Mouse (Mus musculus): ENCODE data around the gene Enthd1.
"Not testable (repeated sequence)": the region's sequence is repeated elsewhere in the genome, so short reads cannot be mapped to it uniquely, and the experiment has no call there.

Enthd1 gene

DNA sequence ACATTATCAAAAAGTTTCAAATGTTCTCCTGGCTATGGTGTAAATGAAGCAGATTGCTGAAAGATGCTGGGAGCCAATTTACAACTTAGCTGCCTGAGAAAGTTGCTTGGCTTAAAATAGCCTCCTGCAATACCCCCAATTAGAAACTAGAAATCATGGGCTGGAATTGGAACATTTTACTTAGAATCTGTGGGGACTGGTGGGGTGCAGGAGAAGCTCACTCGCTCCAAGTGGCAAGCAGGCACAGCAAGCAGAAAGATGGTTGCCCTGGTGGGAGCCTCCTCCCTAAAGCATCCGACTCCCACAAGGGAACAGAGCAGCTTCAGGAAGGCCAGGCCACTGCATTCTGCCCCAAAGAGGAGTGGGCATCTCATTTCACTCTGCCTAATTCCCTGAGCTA is 28.9 kb downstream of the Enthd1 start:
- no peak for DNase-seq

GRCm38 (mm10) chr15:80533274-80533673 is 31.7 kb downstream of the Enthd1 start:
- DNase-seq: no peak

GRCm38 (mm10) chr15:80532281-80533072 is 32.5 kb downstream of the Enthd1 start:
- DNase-seq: no peak

DNA sequence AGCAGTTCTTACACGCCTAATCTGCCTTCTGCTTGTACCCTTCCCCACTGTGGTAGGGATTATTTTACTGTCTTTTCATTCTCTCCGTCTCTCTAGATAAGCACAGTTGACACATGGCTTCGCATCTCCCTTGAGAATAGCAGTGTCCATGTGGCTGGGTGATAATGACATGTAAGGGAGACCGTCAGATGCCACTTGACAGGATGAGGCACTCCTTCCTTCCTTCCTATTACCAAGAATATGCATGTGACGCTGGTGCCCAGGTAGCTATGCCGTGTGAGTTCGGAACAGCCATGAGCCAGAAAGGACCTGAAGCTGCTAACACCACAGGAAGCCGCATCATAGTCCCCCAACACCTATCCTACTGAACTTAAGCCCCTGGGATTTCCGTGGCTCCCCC is 33.9 kb downstream of the Enthd1 start:
- DNase-seq: no peak

DNA sequence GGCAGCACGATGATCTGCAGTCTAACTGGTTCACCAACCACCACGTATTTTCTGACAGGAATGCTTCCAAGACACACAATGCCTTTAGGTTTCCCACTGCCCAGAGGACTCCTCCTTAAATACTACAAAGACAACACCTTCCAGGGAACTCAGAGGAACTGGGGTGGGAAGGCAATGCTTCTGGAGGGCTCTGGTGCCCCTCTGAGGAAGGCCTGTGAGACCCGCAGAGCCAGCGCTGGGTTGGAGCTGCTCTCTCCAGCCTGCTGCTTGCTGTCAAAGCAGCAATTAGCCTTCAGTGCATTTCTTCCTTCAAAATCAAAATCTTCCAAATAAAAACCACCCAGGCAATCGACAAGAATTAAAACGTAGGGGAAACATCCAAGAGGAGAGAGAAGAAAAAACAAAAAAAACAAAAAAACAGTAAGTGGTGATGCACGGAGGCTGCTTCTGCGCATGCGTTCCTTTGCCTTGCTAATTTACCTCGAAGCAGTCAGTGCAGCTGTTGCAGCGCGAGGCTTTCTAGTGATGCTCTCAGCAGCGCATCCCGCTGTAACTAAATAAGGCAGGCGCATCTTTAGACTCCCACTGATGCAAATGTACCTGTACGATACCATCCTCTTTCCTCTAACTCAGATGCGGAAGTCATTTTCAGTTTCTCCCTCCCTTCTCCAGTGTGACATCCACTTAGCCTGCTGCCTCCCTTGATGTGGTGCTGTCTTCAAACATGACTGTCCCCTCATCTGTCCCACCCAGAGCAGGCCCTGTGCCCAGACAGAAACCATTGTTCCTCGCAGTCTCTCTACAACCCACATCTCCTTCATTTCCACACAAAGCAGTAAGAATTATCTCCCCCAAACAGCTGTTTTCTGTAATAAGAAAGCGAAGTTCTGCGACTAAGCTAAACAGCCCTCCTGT is 34.7 kb downstream of the Enthd1 start:
- DNase-seq: no peak

DNA sequence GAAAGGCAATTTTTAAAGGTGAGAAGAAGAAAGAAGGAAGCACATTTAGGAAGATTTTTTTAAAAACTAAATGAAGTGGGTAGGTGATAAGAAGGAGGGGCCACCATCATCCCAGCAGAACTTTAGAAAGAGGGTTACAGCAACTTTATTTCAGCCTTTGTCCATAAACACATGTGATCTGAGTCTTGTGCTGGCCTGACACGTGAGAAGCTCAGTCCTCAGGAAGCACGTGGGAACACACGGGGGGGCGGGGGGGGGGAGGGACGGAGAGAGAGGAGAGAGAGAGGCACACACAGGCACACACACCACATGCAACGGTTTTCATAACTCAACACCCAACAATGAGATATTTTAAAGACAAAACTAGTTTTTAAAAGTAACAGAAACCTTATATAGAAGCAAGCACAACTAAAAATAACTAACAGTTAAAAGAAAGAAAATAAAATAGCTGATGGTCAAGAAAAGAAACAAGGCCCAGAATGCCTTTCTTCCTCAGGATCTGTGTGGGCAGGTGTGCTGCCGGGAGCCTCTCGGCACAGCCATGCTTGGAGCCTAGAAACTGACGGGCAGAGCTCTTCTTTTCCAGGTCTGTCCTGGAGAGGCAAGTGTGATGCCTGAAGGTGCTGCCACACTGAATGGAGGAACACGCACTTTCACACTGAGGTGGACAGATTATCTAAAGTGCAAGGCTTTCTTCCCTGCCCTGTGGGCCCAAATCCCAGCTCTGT is 43.1 kb downstream of the Enthd1 start:
- no peak for DNase-seq

DNA sequence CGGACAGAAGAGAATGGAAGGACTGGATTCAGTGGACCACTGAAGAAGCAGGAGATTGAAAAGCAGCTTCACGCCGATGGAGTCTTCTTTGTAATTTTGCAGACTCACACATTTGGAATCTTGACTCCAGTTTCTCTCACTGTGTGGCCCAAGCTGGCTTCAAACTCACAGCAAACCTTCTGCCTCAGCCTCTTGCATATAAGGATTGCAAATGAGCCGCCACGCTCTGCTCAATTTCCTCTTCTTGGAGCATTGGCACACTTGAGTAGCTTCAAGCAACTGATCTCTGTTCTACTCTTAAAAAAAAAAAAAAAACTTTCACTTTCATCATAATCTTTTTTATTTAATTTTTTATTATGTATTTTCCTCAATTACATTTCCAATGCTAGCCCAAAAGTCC is 45.0 kb downstream of the Enthd1 start:
- DNase-seq: no peak

DNA sequence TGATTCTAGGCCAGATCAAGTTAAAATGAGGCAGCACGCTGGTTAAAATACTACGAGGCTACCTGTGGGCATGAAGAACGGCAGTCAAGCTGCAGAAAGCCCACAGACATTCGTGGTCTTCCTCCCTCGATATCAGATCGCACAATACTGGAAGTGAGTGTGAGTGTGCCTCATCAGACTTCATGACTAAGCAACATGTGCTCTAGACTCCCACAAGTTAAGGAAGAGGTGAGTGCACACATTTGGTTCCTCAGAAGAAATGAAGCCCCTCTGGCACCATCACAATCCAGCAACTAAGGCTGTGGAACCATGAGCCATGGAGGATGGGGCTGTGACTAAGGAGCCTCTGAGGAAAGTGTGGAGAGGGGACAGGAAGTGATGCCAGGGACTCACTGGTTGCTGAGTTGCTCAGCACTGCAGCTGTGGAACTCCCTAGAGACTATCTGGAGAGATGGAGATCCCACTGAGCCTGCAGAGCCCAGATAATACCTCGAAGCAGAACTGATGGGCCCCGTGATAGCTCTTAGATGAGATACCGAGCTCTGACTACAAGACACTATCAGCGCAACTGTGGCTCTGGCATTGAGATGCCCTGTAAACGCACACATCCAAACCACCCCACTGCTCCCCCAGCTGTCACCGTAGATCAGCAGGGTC is 46.3 kb downstream of the Enthd1 start:
- DNase-seq: no peak

GRCm38 (mm10) chr15:80517996-80518395 is 47.0 kb downstream of the Enthd1 start:
- no peak for DNase-seq

GRCm38 (mm10) chr15:80516525-80516924 is 48.4 kb downstream of the Enthd1 start:
- no peak for DNase-seq

- DNase-seq: peak; percentile 42 to 47
Measured at GRCm38 (mm10) chr15:80505086-80505485, 59.9 kb downstream of the Enthd1 start.

GRCm38 (mm10) chr15:80503155-80503554 is 61.8 kb downstream of the Enthd1 start:
- not testable (repeated sequence) for DNase-seq

- no peak for DNase-seq
Measured at GRCm38 (mm10) chr15:80502741-80503140, 62.2 kb downstream of the Enthd1 start.

- peak; percentile 63 to 69 for DNase-seq
Measured at GRCm38 (mm10) chr15:80501106-80502096, 63.6 kb downstream of the Enthd1 start.

DNA sequence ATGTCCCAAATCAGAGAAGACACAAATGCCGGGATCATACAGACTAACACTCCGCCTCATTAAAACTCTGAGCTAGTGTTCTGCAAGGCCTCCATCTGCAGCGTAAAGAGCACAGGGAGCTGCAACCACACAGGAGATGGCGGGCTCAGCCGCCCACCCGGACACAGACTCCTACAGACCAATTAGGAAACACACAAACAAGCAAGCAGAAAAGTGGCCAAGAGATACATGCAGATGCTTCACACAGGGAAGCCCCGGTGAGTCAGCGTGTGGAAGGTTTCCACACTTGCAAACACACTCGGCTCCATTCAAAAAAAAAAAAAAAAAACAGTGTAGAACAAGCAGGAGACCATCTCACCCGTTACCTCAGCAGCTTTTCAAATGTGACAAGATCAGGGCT is 64.5 kb downstream of the Enthd1 start:
- peak; percentile 31 to 32 for DNase-seq

DNA sequence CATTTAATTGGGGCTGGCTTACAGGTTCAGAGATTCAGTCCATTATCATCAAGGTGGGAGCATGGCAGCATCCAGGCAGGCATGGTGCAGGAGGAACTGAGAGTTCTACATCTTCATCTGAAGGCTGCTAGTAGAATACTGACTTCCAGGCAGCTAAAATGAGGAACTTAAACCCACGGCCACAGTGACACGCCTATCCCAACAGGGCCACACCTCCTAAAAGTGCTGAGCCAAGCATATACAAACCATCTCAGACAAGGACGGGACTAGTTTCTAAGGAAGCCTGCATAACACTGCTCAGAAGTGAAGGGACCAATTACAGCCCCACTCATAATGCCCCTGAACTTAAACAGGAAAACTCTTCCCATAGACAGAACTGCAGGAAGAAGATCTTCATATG is 67.2 kb downstream of the Enthd1 start:
- DNase-seq: not testable (repeated sequence)

DNA sequence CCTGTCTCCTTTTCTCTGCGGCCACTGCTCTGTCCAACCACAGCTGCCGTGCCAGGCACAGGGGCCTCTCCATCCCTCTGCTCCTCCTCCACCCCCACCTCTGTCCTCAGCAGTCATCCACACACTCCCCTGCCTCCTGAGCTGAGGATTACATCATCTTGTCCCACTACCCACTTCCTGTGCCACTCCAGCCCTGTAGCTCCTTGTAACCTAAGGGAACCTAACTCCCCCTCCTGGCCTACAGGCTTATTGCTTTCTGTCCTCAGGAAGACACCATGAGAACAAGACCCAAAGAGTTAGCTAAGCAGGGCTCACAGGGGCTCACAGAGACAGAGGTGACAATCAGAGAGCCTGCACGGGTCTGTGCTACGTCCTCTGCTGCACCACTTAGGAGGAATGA is 73.5 kb downstream of the Enthd1 start:
- no peak for DNase-seq

GRCm38 (mm10) chr15:80490151-80490550 is 74.8 kb downstream of the Enthd1 start:
- peak; percentile 20 to 25 for DNase-seq

DNA sequence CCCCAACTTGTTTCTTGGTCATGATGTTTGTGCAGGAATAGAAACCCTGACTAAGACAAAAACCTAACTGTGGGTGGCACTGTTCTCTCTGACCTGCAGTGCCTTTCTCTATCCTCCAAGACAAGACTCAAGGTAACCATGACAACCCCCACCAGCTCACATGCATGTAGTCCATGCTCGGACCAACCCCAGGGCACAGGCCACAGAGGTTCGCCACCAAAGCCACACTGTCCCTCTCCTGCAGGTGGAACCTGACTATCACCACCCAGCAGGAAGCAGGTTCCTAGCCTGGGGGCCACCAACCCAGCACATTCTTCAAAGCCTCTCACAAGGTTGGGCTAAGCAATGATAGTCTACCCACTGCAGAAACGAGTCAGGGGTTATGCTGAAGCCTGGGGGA is 76.3 kb downstream of the Enthd1 start:
- DNase-seq: no peak

GRCm38 (mm10) chr15:80485601-80486000 is 79.4 kb downstream of the Enthd1 start:
- DNase-seq: no peak

DNA sequence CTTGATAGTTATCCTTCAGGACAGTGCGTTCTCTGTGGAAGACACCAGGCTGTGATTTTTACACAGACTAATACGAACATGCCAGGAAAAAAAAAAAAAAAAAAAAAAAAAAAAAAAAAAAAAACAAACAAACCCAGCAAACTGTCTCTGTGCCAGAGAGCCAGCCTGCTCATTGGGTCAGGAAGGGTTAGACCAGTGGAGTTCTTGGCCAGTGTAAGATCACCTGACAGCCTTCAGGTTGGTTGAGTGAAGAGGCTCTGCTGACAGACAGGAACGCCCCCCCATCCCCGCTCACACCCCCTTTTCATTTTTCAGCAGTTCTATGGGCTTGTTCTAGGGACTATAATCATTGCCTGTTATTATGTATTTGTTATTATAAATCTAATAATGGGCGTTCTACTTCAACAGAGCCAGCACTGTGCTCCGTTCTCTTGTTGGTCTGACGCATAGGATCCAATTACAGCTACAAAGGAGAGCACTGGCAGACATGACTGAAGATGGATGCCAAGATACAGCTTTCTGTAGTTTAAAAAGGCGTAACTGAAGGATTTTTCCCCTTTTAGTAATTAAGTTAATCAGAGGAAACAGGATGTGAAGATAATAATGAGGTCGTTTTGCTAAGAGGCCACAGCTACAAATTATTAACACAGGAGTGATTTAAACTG is 81.8 kb downstream of the Enthd1 start:
- DNase-seq: no peak
